Mouse (Mus musculus) thymus, adult 2 months (tissue): ENCODE results near the gene Pla2g15.

Source experiments
- CTCF ChIP-seq: fragments of 200-500 bp; IDR thresholded peaks from 2 replicates; pipeline ENCODE4 v1.5.1; 2012; ENCODE audit warnings: mild to moderate bottlenecking, control low read depth, low read length, moderate library complexity, borderline replicate concordance; ENCODE audit not compliant: control insufficient read depth, poor library complexity, insufficient read depth; ENCODE audit errors: extremely low read depth
- POLR2A ChIP-seq: fragments of 200-500 bp; IDR thresholded peaks from 2 replicates; pipeline ENCODE4 v1.6.1; 2012; ENCODE audit warnings: mild to moderate bottlenecking, low read length, control low read depth, moderate library complexity; ENCODE audit not compliant: control insufficient read depth, poor library complexity, insufficient read depth; ENCODE audit errors: extremely low read depth

- no peak for TF ChIP-seq CTCF
- no peak for TF ChIP-seq POLR2A
Observed at GRCm38 (mm10) chr8:106137218-106137905, 12.8 kb upstream of the Pla2g15 start.
